Mouse (Mus musculus): Measurements from ENCODE around the gene Akt1s1. TPM values are rescaled to one million over a fixed set of nuclear protein-coding genes. Genes with fewer than 3 reads are reported as not detected.

Gene Akt1s1
- polyA plus RNA-seq, 1 experiment from 2014 or later = 118 TPM

- H3K27me3 ChIP-seq = no peaks in the 10 kb centered on the region
- no peak overlapping the region for H3K9ac ChIP-seq
- WGBS = 30% methylated on average over 4 of the region's 4 CpGs
- no peak overlapping the region for H3K4me2 ChIP-seq
- no peak overlapping the region for H3K4me3 ChIP-seq
- 0 out of 2 replicates have a peak, but pooled peaks have one; percentile 26 for ATAC-seq (ENCODE audit: insufficient number of reproducible peaks, low FRiP score, low TSS enrichment, low read depth)
- no peaks in the 10 kb centered on the region for H3K9me3 ChIP-seq
- peaks cover 40% of the 10 kb centered on the region for H3K36me3 ChIP-seq
- H3K4me1 ChIP-seq = peaks cover 13% of the 10 kb centered on the region; the same call in 1 of the 2 replicates
- 0 out of 2 replicates have a peak overlapping the region, but pooled peaks have one; percentile 27 for H3K27ac ChIP-seq
Observed at GRCm38 (mm10) chr7:44832763-44833162, 16.0 kb upstream of the Akt1s1 start.

- Histone ChIP-seq H3K4me2 (no peak overlapping the region), H3K4me1 (peaks cover 28% of the 10 kb centered on the region), H3K9ac (no peak overlapping the region), H3K9me3 (no peaks in the 10 kb centered on the region), H3K4me3 (no peak overlapping the region), H3K36me3 (peaks cover 16% of the 10 kb centered on the region), H3K27ac (no peak overlapping the region), H3K27me3 (peaks cover 17% of the 10 kb centered on the region)
- WGBS = 84% methylated on average over 1 of the region's 1 CpGs
- no peak for ATAC-seq (ENCODE audit: insufficient number of reproducible peaks, low FRiP score, low TSS enrichment, low read depth)
Observed at GRCm38 (mm10) chr7:44835373-44836015, 13.3 kb upstream of the Akt1s1 start.

- Histone ChIP-seq H3K9me3 (no peaks in the 10 kb centered on the region), H3K27me3 (peaks cover 23% of the 10 kb centered on the region), H3K4me1 (peaks cover 29% of the 10 kb centered on the region), H3K4me3 (no peak overlapping the region), H3K9ac (no peak overlapping the region), H3K4me2 (no peak overlapping the region), H3K27ac (no peak overlapping the region), H3K36me3 (peaks cover 16% of the 10 kb centered on the region)
- ATAC-seq (ENCODE audit: insufficient number of reproducible peaks, low FRiP score, low TSS enrichment, low read depth) = no peak
- WGBS = 41% methylated on average over 3 of the region's 3 CpGs
Observed at GRCm38 (mm10) chr7:44836016-44836404, 12.8 kb upstream of the Akt1s1 start.

- Histone ChIP-seq H3K9ac (no peak overlapping the region), H3K9me3 (no peaks in the 10 kb centered on the region), H3K4me1 (peaks cover 28% of the 10 kb centered on the region), H3K27ac (no peak overlapping the region), H3K4me3 (no peak overlapping the region), H3K27me3 (peaks cover 28% of the 10 kb centered on the region), H3K36me3 (peaks cover 17% of the 10 kb centered on the region), H3K4me2 (no peak overlapping the region)
- no peak for ATAC-seq (ENCODE audit: insufficient number of reproducible peaks, low FRiP score, low TSS enrichment, low read depth)
- WGBS = 84% methylated on average over 9 of the region's 9 CpGs
Observed at GRCm38 (mm10) chr7:44836423-44837053, 12.3 kb upstream of the Akt1s1 start.

GRCm38 (mm10) chr7:44838073-44838472 lies 10.7 kb upstream of the Akt1s1 start:
- H3K4me2 ChIP-seq = no peak overlapping the region
- ATAC-seq (ENCODE audit: insufficient number of reproducible peaks, low FRiP score, low TSS enrichment, low read depth) = no peak
- peaks cover 28% of the 10 kb centered on the region for H3K36me3 ChIP-seq
- H3K9me3 ChIP-seq = no peaks in the 10 kb centered on the region
- H3K27ac ChIP-seq = no peak overlapping the region
- no peak overlapping the region for H3K4me3 ChIP-seq
- H3K9ac ChIP-seq = no peak overlapping the region
- peaks cover 38% of the 10 kb centered on the region for H3K27me3 ChIP-seq
- 88% methylated on average over 6 of the region's 6 CpGs for WGBS
- peaks cover 21% of the 10 kb centered on the region for H3K4me1 ChIP-seq

- H3K27ac ChIP-seq = no peak overlapping the region
- H3K4me3 ChIP-seq = peak overlapping the region; percentile 33
- no peaks in the 10 kb centered on the region for H3K9me3 ChIP-seq
- peaks cover 16% of the 10 kb centered on the region for H3K4me1 ChIP-seq
- no peak for ATAC-seq (ENCODE audit: insufficient number of reproducible peaks, low FRiP score, low TSS enrichment, low read depth)
- WGBS = 25% methylated on average over 11 of the region's 11 CpGs
- H3K36me3 ChIP-seq = peaks cover 39% of the 10 kb centered on the region
- peaks cover 38% of the 10 kb centered on the region for H3K27me3 ChIP-seq
- peak overlapping the region; percentile 75 for H3K4me2 ChIP-seq
- H3K9ac ChIP-seq = peak overlapping the region; percentile 31; the same call in 1 of the 2 replicates
Observed at GRCm38 (mm10) chr7:44839171-44839490, 9.7 kb upstream of the Akt1s1 start.

GRCm38 (mm10) chr7:44839491-44840191 lies 9.2 kb upstream of the Akt1s1 start:
- Histone ChIP-seq H3K36me3 (peaks cover 44% of the 10 kb centered on the region), H3K4me2 (peak overlapping the region; percentile 75), H3K27me3 (peaks cover 38% of the 10 kb centered on the region), H3K9ac (peak overlapping the region; percentile 31), H3K9me3 (no peaks in the 10 kb centered on the region), H3K4me3 (peak overlapping the region; percentile 33), H3K27ac (no peak overlapping the region), H3K4me1 (peaks cover 15% of the 10 kb centered on the region)
- peak; percentile 6; the same call in 1 of the 2 replicates for ATAC-seq (ENCODE audit: insufficient number of reproducible peaks, low FRiP score, low TSS enrichment, low read depth)
- 2% methylated on average over 58 of the region's 58 CpGs for WGBS

- no peak overlapping the region for H3K9ac ChIP-seq
- WGBS = 40% methylated on average over 14 of the region's 14 CpGs
- H3K9me3 ChIP-seq = no peaks in the 10 kb centered on the region
- peak overlapping the region; percentile 75; the same call in 1 of the 2 replicates for H3K4me2 ChIP-seq
- no peak for ATAC-seq (ENCODE audit: insufficient number of reproducible peaks, low FRiP score, low TSS enrichment, low read depth)
- H3K4me1 ChIP-seq = peaks cover 15% of the 10 kb centered on the region
- no peak overlapping the region for H3K27ac ChIP-seq
- H3K27me3 ChIP-seq = peaks cover 38% of the 10 kb centered on the region
- H3K36me3 ChIP-seq = peaks cover 52% of the 10 kb centered on the region
- peak overlapping the region; percentile 33 for H3K4me3 ChIP-seq
Observed at GRCm38 (mm10) chr7:44840426-44840825, 8.4 kb upstream of the Akt1s1 start.

GRCm38 (mm10) chr7:44841825-44842463 lies 6.8 kb upstream of the Akt1s1 start:
- H3K9ac ChIP-seq = no peak overlapping the region
- no peak overlapping the region for H3K4me3 ChIP-seq
- H3K4me1 ChIP-seq = peaks cover 19% of the 10 kb centered on the region
- no peak for ATAC-seq (ENCODE audit: insufficient number of reproducible peaks, low FRiP score, low TSS enrichment, low read depth)
- peaks cover 38% of the 10 kb centered on the region for H3K27me3 ChIP-seq
- no peak overlapping the region for H3K4me2 ChIP-seq
- peaks cover 67% of the 10 kb centered on the region for H3K36me3 ChIP-seq
- WGBS = 88% methylated on average over 8 of the region's 8 CpGs
- H3K27ac ChIP-seq = no peak overlapping the region
- H3K9me3 ChIP-seq = no peaks in the 10 kb centered on the region

GRCm38 (mm10) chr7:44845006-44845405 lies 3.8 kb upstream of the Akt1s1 start:
- Histone ChIP-seq H3K4me1 (peaks cover 18% of the 10 kb centered on the region), H3K4me2 (no peak overlapping the region), H3K9ac (no peak overlapping the region), H3K27ac (no peak overlapping the region), H3K36me3 (peaks cover 68% of the 10 kb centered on the region), H3K27me3 (peaks cover 25% of the 10 kb centered on the region; the same call in 1 of the 2 replicates), H3K4me3 (no peak overlapping the region), H3K9me3 (no peaks in the 10 kb centered on the region)
- 93% methylated on average over 10 of the region's 10 CpGs for WGBS
- no peak for ATAC-seq (ENCODE audit: insufficient number of reproducible peaks, low FRiP score, low TSS enrichment, low read depth)

- Histone ChIP-seq H3K4me2 (no peak overlapping the region), H3K27me3 (peaks cover 7% of the 10 kb centered on the region; the same call in 1 of the 2 replicates), H3K36me3 (peaks cover 58% of the 10 kb centered on the region), H3K9ac (no peak overlapping the region), H3K4me3 (no peak overlapping the region), H3K4me1 (peaks cover 28% of the 10 kb centered on the region), H3K27ac (no peak overlapping the region), H3K9me3 (no peaks in the 10 kb centered on the region)
- WGBS = 86% methylated on average over 7 of the region's 7 CpGs
- no peak for ATAC-seq (ENCODE audit: insufficient number of reproducible peaks, low FRiP score, low TSS enrichment, low read depth)
Observed at GRCm38 (mm10) chr7:44846804-44847203, 2.0 kb upstream of the Akt1s1 start.

Data from limb, embryonic 15.5 days (tissue).